Mouse (Mus musculus) midbrain, postnatal 0 days (tissue): ENCODE data around the gene Gm15737. TPM values are rescaled to one million over a fixed set of nuclear protein-coding genes. Genes with fewer than 3 reads are reported as not detected.

ENCODE experiments used
- ATAC-seq: fragments of 200-750 bp; cut with Nextera tagmentation; 2 replicates; pipeline ENCODE4 v1.8.0; 2017; ENCODE audit warnings: moderate number of reproducible peaks, mild to moderate bottlenecking, moderate TSS enrichment, moderate library complexity; ENCODE audit not compliant: low FRiP score
- DNase-seq: peaks from one replicate; pipeline ENCODE4 v3.0.0-alpha.2; 2015; ENCODE audit warnings: low spot score
- H3K27ac ChIP-seq: fragments of 300-500 bp; sonication (generic); 2 replicates; pipeline ENCODE4 v1.5.1; 2014; ENCODE audit warnings: low read depth, mild to moderate bottlenecking, low read length, mixed read lengths
- H3K27me3 ChIP-seq: fragments of 300-500 bp; sonication (generic); 2 replicates; pipeline ENCODE4 v1.6.1; 2014; ENCODE audit warnings: low read length, control low read depth, mixed read lengths; ENCODE audit not compliant: insufficient read depth
- H3K36me3 ChIP-seq: fragments of 300-500 bp; sonication (generic); 2 replicates; pipeline ENCODE4 v1.6.1; 2014; ENCODE audit warnings: low read length, control low read depth, mixed read lengths; ENCODE audit not compliant: insufficient read depth
- H3K4me1 ChIP-seq: fragments of 300-500 bp; sonication (generic); 2 replicates; pipeline ENCODE4 v1.6.1; 2014; ENCODE audit warnings: mild to moderate bottlenecking, control low read depth, antibody characterized with exemption, low read length, mixed read lengths; ENCODE audit not compliant: insufficient read depth
- H3K4me2 ChIP-seq: fragments of 300-500 bp; sonication (generic); 2 replicates; pipeline ENCODE4 v1.6.1; 2014; ENCODE audit warnings: low read depth, mild to moderate bottlenecking, low read length, mixed read lengths; ENCODE audit not compliant: poor library complexity, severe bottlenecking
- H3K4me3 ChIP-seq: fragments of 300-500 bp; sonication (generic); 2 replicates; pipeline ENCODE4 v1.5.1; 2014; ENCODE audit warnings: low read depth, mild to moderate bottlenecking, low read length, moderate library complexity
- H3K9ac ChIP-seq: fragments of 300-500 bp; sonication (generic); replicated peaks from 2 replicates; pipeline ENCODE4 v1.6.1; 2014; ENCODE audit warnings: mild to moderate bottlenecking, low read length, moderate library complexity, mixed read lengths; ENCODE audit not compliant: poor library complexity, severe bottlenecking
- H3K9me3 ChIP-seq: fragments of 300-500 bp; sonication (generic); 2 replicates; pipeline ENCODE4 v1.6.1; 2016; ENCODE audit warnings: low read length, control low read depth
- CTCF ChIP-seq: IDR thresholded peaks from 2 replicates; pipeline ENCODE4 v1.5.1; 2016; ENCODE audit warnings: antibody characterized with exemption, mild to moderate bottlenecking
- WGBS: fragments of 180-500 bp; shearing (Covaris S2); extraction: QIAGEN DNeasy Blood & Tissue Kit; methylation state at CpG from one replicate; pipeline ENCODE4 v1.1.7; 2014; 5-methylcytosine and 5-hydroxymethylcytosine counted together
- polyA plus RNA-seq: library from polyadenylated mRNA; unstranded; fragments of >200 nt; fragmentation: Nextera tagmentation; extraction: Ambion mirVana; gene quantifications from 2 replicates; pipeline ENCODE4 v1.2.1, GENCODE M21; 2015
- total RNA-seq: library from RNA; depleted of rRNA; stranded (reverse); fragments of >200 nt; gene quantifications from 2 replicates; pipeline ENCODE4 v1.2.3, GENCODE M21; 2014

Gene Gm15737
- total and polyA plus RNA-seq, 2 experiments from 2014 or later: not detected

- Histone ChIP-seq H3K27me3 (no peaks in the 10 kb centered on the region), H3K9ac (no peak overlapping the region), H3K36me3 (no peaks in the 10 kb centered on the region), H3K27ac (no peak overlapping the region), H3K9me3 (no peaks in the 10 kb centered on the region), H3K4me3 (no peak overlapping the region), H3K4me1 (no peaks in the 10 kb centered on the region), H3K4me2 (no peak overlapping the region)
- no peak for DNase-seq
- no peak for TF ChIP-seq CTCF
- ATAC-seq: no peak
- 88% methylated on average over 2 of the region's 2 CpGs for WGBS
Observed at GRCm38 (mm10) chr6:92829148-92829547, 40.0 kb upstream of the Gm15737 start.

- 72% methylated on average over 2 of the region's 2 CpGs for WGBS
- ATAC-seq (no peak), DNase-seq (peak; percentile 54)
- no peaks in the 10 kb centered on the region for H3K27me3 ChIP-seq
- no peaks in the 10 kb centered on the region for H3K36me3 ChIP-seq
- H3K4me1 ChIP-seq: no peaks in the 10 kb centered on the region
- no peak overlapping the region for H3K27ac ChIP-seq
- H3K9ac ChIP-seq: no peak overlapping the region
- no peak for TF ChIP-seq CTCF
- H3K4me3 ChIP-seq: no peak overlapping the region
- H3K9me3 ChIP-seq: no peaks in the 10 kb centered on the region
- H3K4me2 ChIP-seq: no peak overlapping the region
Observed at GRCm38 (mm10) chr6:92831106-92831505, 38.1 kb upstream of the Gm15737 start.

GRCm38 (mm10) chr6:92842000-92842399, 27.2 kb upstream of the Gm15737 start:
- DNase-seq (no peak), ATAC-seq (no peak)
- H3K36me3 ChIP-seq: no peaks in the 10 kb centered on the region
- H3K4me2 ChIP-seq: no peak overlapping the region
- WGBS: 23% methylated on average over 2 of the region's 2 CpGs
- no peak for TF ChIP-seq CTCF
- no peaks in the 10 kb centered on the region for H3K4me1 ChIP-seq
- no peaks in the 10 kb centered on the region for H3K27me3 ChIP-seq
- no peak overlapping the region for H3K9ac ChIP-seq
- H3K27ac ChIP-seq: no peak overlapping the region
- no peaks in the 10 kb centered on the region for H3K9me3 ChIP-seq
- no peak overlapping the region for H3K4me3 ChIP-seq

GRCm38 (mm10) chr6:92843474-92843873, 25.7 kb upstream of the Gm15737 start:
- Histone ChIP-seq H3K27ac (no peak overlapping the region), H3K9me3 (no peaks in the 10 kb centered on the region), H3K4me2 (no peak overlapping the region), H3K9ac (no peak overlapping the region), H3K36me3 (no peaks in the 10 kb centered on the region), H3K4me1 (no peaks in the 10 kb centered on the region), H3K4me3 (no peak overlapping the region), H3K27me3 (no peaks in the 10 kb centered on the region)
- TF ChIP-seq CTCF: no peak
- WGBS: 90% methylated on average over 2 of the region's 2 CpGs
- DNase-seq (no peak), ATAC-seq (no peak)

DNA sequence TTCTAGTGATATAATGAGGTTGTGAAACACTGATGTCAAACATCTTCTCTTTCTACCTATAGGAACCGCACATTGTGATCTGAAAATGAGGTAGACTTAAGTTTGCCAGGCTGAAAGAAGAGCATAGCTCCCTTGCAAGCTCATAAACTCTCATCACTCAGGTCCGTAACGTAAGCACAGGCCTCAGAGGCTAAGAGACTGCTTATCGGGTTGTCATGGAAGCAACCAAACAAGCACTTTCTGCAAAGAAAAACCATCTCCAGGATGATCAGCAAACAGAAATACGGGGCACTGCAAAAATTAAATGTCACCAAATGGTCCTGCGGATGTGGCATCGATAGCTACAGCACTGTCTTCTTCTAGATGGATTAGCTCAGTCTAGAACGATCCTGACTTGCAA, 23.3 kb upstream of the Gm15737 start:
- TF ChIP-seq CTCF: no peak
- Histone ChIP-seq H3K36me3 (no peaks in the 10 kb centered on the region), H3K4me2 (no peak overlapping the region), H3K9me3 (no peaks in the 10 kb centered on the region), H3K4me1 (no peaks in the 10 kb centered on the region), H3K27ac (no peak overlapping the region), H3K9ac (no peak overlapping the region), H3K4me3 (no peak overlapping the region), H3K27me3 (no peaks in the 10 kb centered on the region)
- 87% methylated on average over 8 of the region's 8 CpGs for WGBS
- no peak for DNase-seq
- ATAC-seq: no peak

DNA sequence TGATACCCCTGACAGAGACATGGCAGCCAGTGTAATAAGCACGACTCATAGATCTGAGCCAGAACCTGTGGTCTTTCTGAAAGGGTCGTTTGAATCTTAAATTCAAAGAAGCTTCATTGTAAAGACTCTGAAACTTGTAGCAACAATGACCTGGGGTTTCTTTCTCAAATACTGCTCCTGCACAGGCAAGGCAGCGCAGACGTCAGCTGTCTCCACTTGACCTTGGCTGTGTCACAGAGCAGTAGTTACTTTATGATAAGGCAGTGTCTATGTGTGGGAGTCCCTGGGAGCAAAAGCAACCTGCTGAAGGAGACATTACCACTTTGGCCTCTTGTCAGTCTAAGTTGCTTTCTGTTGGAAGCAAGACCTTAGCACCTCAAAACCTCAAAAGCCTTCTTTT, 22.5 kb upstream of the Gm15737 start:
- no peaks in the 10 kb centered on the region for H3K9me3 ChIP-seq
- H3K4me1 ChIP-seq: no peaks in the 10 kb centered on the region
- no peaks in the 10 kb centered on the region for H3K36me3 ChIP-seq
- ATAC-seq (no peak), DNase-seq (no peak)
- H3K4me2 ChIP-seq: no peak overlapping the region
- no peak overlapping the region for H3K4me3 ChIP-seq
- no peak for TF ChIP-seq CTCF
- H3K9ac ChIP-seq: no peak overlapping the region
- H3K27me3 ChIP-seq: no peaks in the 10 kb centered on the region
- WGBS: 54% methylated on average over 4 of the region's 4 CpGs
- no peak overlapping the region for H3K27ac ChIP-seq
